Mouse (Mus musculus) olfactory bulb, adult 2 months (tissue): ENCODE measurements around the gene Dctpp1.

ENCODE experiments used
- CTCF ChIP-seq: fragments of 200-500 bp; IDR thresholded peaks from 2 replicates; pipeline ENCODE4 v1.5.1; 2012; ENCODE audit warnings: low read depth, mild to moderate bottlenecking, low read length, moderate library complexity; ENCODE audit not compliant: insufficient read depth
- POLR2A ChIP-seq: fragments of 200-500 bp; IDR thresholded peaks from 2 replicates; pipeline ENCODE4 v1.6.1; 2012; ENCODE audit warnings: mild to moderate bottlenecking, low read depth, low read length, moderate library complexity; ENCODE audit not compliant: insufficient read depth

GRCm38 (mm10) chr7:127262218-127262961 is 1.9 kb upstream of the Dctpp1 start:
- TF ChIP-seq CTCF, result no peak
- TF ChIP-seq POLR2A, result no peak
